Mouse (Mus musculus) gonadal fat pad, adult 2 months (tissue): ENCODE data around the gene Hist1h1d. TPM values are rescaled to one million over a fixed set of nuclear protein-coding genes. Genes with fewer than 3 reads are reported as not detected.
"Not testable (repeated sequence)": the region's sequence is repeated elsewhere in the genome, so short reads cannot be mapped to it uniquely, and the experiment has no call there.

Source experiments
- DNase-seq: peaks from one replicate; pipeline ENCODE4 v3.0.0-alpha.2; 2012; ENCODE audit warnings: low read depth
- polyA plus RNA-seq: library from polyadenylated mRNA; depleted of rRNA; stranded (reverse); fragments of >200 nt; gene quantifications from 2 replicates; pipeline ENCODE4 v1.2.3, GENCODE M21; 2012; rRNA removed

Gene Hist1h1d
- polyA plus RNA-seq, 1 experiment, result 0.24 TPM

- DNase-seq, result not testable (repeated sequence)
Measured at GRCm38 (mm10) chr13:23591886-23592285, 38.8 kb downstream of the Hist1h1d start.

GRCm38 (mm10) chr13:23592614-23593013 lies 39.6 kb downstream of the Hist1h1d start:
- no peak for DNase-seq

- DNase-seq, result no peak
Measured at GRCm38 (mm10) chr13:23593051-23593770, 40.1 kb downstream of the Hist1h1d start.

- DNase-seq, result no peak
Measured at GRCm38 (mm10) chr13:23595185-23595584, 42.1 kb downstream of the Hist1h1d start.

- no peak for DNase-seq
Measured at GRCm38 (mm10) chr13:23595622-23596372, 42.7 kb downstream of the Hist1h1d start.

- no peak for DNase-seq
Measured at GRCm38 (mm10) chr13:23597957-23598356, 44.9 kb downstream of the Hist1h1d start.

GRCm38 (mm10) chr13:23603182-23603699 lies 50.2 kb downstream of the Hist1h1d start:
- DNase-seq, result no peak

GRCm38 (mm10) chr13:23604452-23604851 lies 51.4 kb downstream of the Hist1h1d start:
- DNase-seq, result no peak

- DNase-seq, result no peak
Measured at GRCm38 (mm10) chr13:23605052-23605451, 52.0 kb downstream of the Hist1h1d start.

- no peak for DNase-seq
Measured at GRCm38 (mm10) chr13:23609209-23609608, 56.1 kb downstream of the Hist1h1d start.

GRCm38 (mm10) chr13:23609844-23610243 lies 56.8 kb downstream of the Hist1h1d start:
- no peak for DNase-seq

Other genes with a start within 250 kb of the Hist1h1d start
- 2.6 and 2.9 TPM in 2 replicates for gene Zfp322a, start 184.1 kb upstream of the Hist1h1d start, polyA plus RNA-seq
- 3.8 and 3.9 TPM in 2 replicates for gene Abt1, start 129.4 kb upstream of the Hist1h1d start, polyA plus RNA-seq
- gene Btn1a1, start 87.4 kb upstream of the Hist1h1d start, polyA plus RNA-seq, result 0.09 TPM in 1 of 2 replicates, not detected in the other
- 0.09 TPM in 1 of 2 replicates, not detected in the other for gene Btn2a2, start 64.4 kb upstream of the Hist1h1d start, polyA plus RNA-seq
- 50.9 and 92.4 TPM in 2 replicates for gene Hist1h4h, start 22.2 kb upstream of the Hist1h1d start, polyA plus RNA-seq
- 20.4 and 27.6 TPM in 2 replicates for gene Hist1h2af, start 19.4 kb upstream of the Hist1h1d start, polyA plus RNA-seq
- gene Hist1h3g, start 17.8 kb upstream of the Hist1h1d start, polyA plus RNA-seq, result 1.5 and 2.8 TPM in 2 replicates
- gene Hist1h2bh, start 9.9 kb upstream of the Hist1h1d start, polyA plus RNA-seq, result 0.61 and 0.81 TPM in 2 replicates
- gene Hist1h3f, start 9.2 kb upstream of the Hist1h1d start, polyA plus RNA-seq, result 1.9 and 2.1 TPM in 2 replicates
- 3.9 and 8.5 TPM in 2 replicates for gene Hist1h4f, start 1.6 kb upstream of the Hist1h1d start, polyA plus RNA-seq
- gene Hist1h3e, start 9.1 kb downstream of the Hist1h1d start, polyA plus RNA-seq, result 11.9 and 13.2 TPM in 2 replicates
- 0.49 and 1.3 TPM in 2 replicates for gene Hist1h2ae, start 18.0 kb downstream of the Hist1h1d start, polyA plus RNA-seq
- gene Hist1h2bg, start 18.1 kb downstream of the Hist1h1d start, polyA plus RNA-seq, result 18.7 and 22.4 TPM in 2 replicates
- gene Hist1h2bf, start 20.9 kb downstream of the Hist1h1d start, polyA plus RNA-seq, result 2.0 and 2.9 TPM in 2 replicates
- 1.3 and 2.0 TPM in 2 replicates for gene Hist1h2ad, start 21.1 kb downstream of the Hist1h1d start, polyA plus RNA-seq
- 3.8 and 4.1 TPM in 2 replicates for gene Hist1h3d, start 22.5 kb downstream of the Hist1h1d start, polyA plus RNA-seq
- 6.9 and 9.6 TPM in 2 replicates for gene Hist1h4d, start 28.3 kb downstream of the Hist1h1d start, polyA plus RNA-seq
- gene Hist1h2be, start 67.9 kb downstream of the Hist1h1d start, polyA plus RNA-seq, result 5.4 and 9.0 TPM in 2 replicates
- 3.1 and 3.9 TPM in 2 replicates for gene Hist1h1e, start 69.3 kb downstream of the Hist1h1d start, polyA plus RNA-seq
- gene Hist1h2ac, start 130.7 kb downstream of the Hist1h1d start, polyA plus RNA-seq, result 0.32 and 0.63 TPM in 2 replicates
- gene Hist1h2bc, start 130.9 kb downstream of the Hist1h1d start, polyA plus RNA-seq, result 245 and 281 TPM in 2 replicates
- not detected in 2 replicates for gene Hist1h1t, start 142.6 kb downstream of the Hist1h1d start, polyA plus RNA-seq
- gene Hist1h4c, start 145.2 kb downstream of the Hist1h1d start, polyA plus RNA-seq, result 3.9 and 6.4 TPM in 2 replicates
- 21.7 and 43.9 TPM in 2 replicates for gene Hfe, start 157.6 kb downstream of the Hist1h1d start, polyA plus RNA-seq
- 70.6 and 72.3 TPM in 2 replicates for gene Hist1h1c, start 185.5 kb downstream of the Hist1h1d start, polyA plus RNA-seq
- 2.4 and 3.3 TPM in 2 replicates for gene Hist1h3c, start 192.3 kb downstream of the Hist1h1d start, polyA plus RNA-seq
- 2.2 and 5.9 TPM in 2 replicates for gene Hist1h2bb, start 193.5 kb downstream of the Hist1h1d start, polyA plus RNA-seq
- gene Hist1h2ab, start 197.9 kb downstream of the Hist1h1d start, polyA plus RNA-seq, result 0.61 and 2.9 TPM in 2 replicates
- 1.4 and 3.1 TPM in 2 replicates for gene Hist1h3b, start 199.0 kb downstream of the Hist1h1d start, polyA plus RNA-seq
- gene Hist1h4b, start 203.8 kb downstream of the Hist1h1d start, polyA plus RNA-seq, result 0.82 and 3.9 TPM in 2 replicates
- gene Hist1h4a, start 208.0 kb downstream of the Hist1h1d start, polyA plus RNA-seq, result 5.8 and 9.3 TPM in 2 replicates
- 2.8 and 4.3 TPM in 2 replicates for gene Hist1h3a, start 209.1 kb downstream of the Hist1h1d start, polyA plus RNA-seq
- not detected in 2 replicates for gene Hist1h1a, start 210.4 kb downstream of the Hist1h1d start, polyA plus RNA-seq
- 0.10 and 0.16 TPM in 2 replicates for gene Trim38, start 216.7 kb downstream of the Hist1h1d start, polyA plus RNA-seq